Mouse (Mus musculus) CH12.LX (cell line): ENCODE measurements around the gene Tns3. TPM values are rescaled to one million over a fixed set of nuclear protein-coding genes. Genes with fewer than 3 reads are reported as not detected.

ENCODE experiments used
- DNase-seq: peaks from one replicate; pipeline ENCODE4 v3.0.0-alpha.2; 2013; ENCODE audit errors: extremely low read depth
- H3K27ac ChIP-seq: 2 replicates; pipeline ENCODE4 v1.5.1; 2012; ENCODE audit warnings: low read depth, mild to moderate bottlenecking, control low read depth, moderate library complexity; ENCODE audit not compliant: insufficient read depth
- H3K27me3 ChIP-seq: replicated peaks from 2 replicates; pipeline ENCODE3; 2012; ENCODE audit warnings: inconsistent platforms
- H3K36me3 ChIP-seq, 2 experiments: replicated peaks in 1 of 2; 2 replicates each; pipeline versions ENCODE3 to v1.6.1; 2012; ENCODE audit warnings: inconsistent platforms in 1 of 2, low read length in 1 of 2, mild to moderate bottlenecking in 1 of 2, mixed read lengths in 1 of 2, moderate library complexity in 1 of 2; ENCODE audit not compliant: control insufficient read depth in 1 of 2, insufficient read depth in 1 of 2
- H3K4me1 ChIP-seq, 2 experiments: 2 replicates each; pipeline ENCODE4 v1.6.1; 2012; ENCODE audit warnings: inconsistent platforms in 1 of 2, moderate library complexity in 1 of 2; ENCODE audit not compliant: insufficient read depth in 2 of 2, control insufficient read depth in 1 of 2
- H3K4me2 ChIP-seq: 2 replicates; pipeline ENCODE4 v1.6.1; 2012; ENCODE audit warnings: low read depth, mild to moderate bottlenecking, control low read depth; ENCODE audit not compliant: poor library complexity, insufficient read depth, severe bottlenecking
- H3K4me3 ChIP-seq, 3 experiments: fragments of 150-350 bp in 1 of 3; sonication (generic) in 1 of 3; replicated peaks in 1 of 3; 2 replicates each; pipeline versions ENCODE3 to v1.5.1; 2011 to 2012; ENCODE audit warnings: low read depth in 2 of 3, low read length in 2 of 3, mild to moderate bottlenecking in 2 of 3, moderate library complexity in 2 of 3, control low read depth in 1 of 3, improper control_type of control experiment in 1 of 3, inconsistent platforms in 1 of 3, mixed read lengths in 1 of 3; ENCODE audit not compliant: poor library complexity in 1 of 3
- H3K79me2 ChIP-seq: replicated peaks from 2 replicates; pipeline ENCODE4 v1.6.1; 2012; ENCODE audit warnings: mild to moderate bottlenecking, moderate library complexity; ENCODE audit not compliant: control insufficient read depth, poor library complexity, insufficient read depth, severe bottlenecking; ENCODE audit errors: extremely low read depth
- H3K9ac ChIP-seq: 2 replicates; pipeline ENCODE4 v1.6.1; 2012; ENCODE audit warnings: low read depth, mild to moderate bottlenecking, control low read depth, moderate library complexity; ENCODE audit not compliant: insufficient read depth
- H3K9me3 ChIP-seq: replicated peaks from 2 replicates; pipeline ENCODE3; 2012; ENCODE audit warnings: low read length, inconsistent platforms, mixed read lengths
- BHLHE40 ChIP-seq: IDR thresholded peaks from 2 replicates; pipeline ENCODE4 v1.6.1; 2011; ENCODE audit warnings: mild to moderate bottlenecking, low read depth, low read length, improper control_type of control experiment
- CHD2 ChIP-seq: IDR thresholded peaks from 2 replicates; pipeline ENCODE4 v1.6.1; 2011; ENCODE audit warnings: low read length, improper control_type of control experiment
- CTCF ChIP-seq, 2 experiments: IDR thresholded peaks in 1 of 2; conservative IDR thresholded peaks in 1 of 2; 2 replicates each; pipeline ENCODE4 v1.5.1; 2011 to 2012; ENCODE audit warnings: low read depth in 2 of 2, low read length in 2 of 2, improper control_type of control experiment in 1 of 2, inconsistent platforms in 1 of 2, mild to moderate bottlenecking in 1 of 2, moderate library complexity in 1 of 2
- E2F4 ChIP-seq: IDR thresholded peaks from 2 replicates; pipeline ENCODE4 v1.6.1; 2011; ENCODE audit warnings: low read depth, low read length, improper control_type of control experiment; ENCODE audit not compliant: insufficient replicate concordance
- ELF1 ChIP-seq: IDR thresholded peaks from 2 replicates; pipeline ENCODE4 v1.6.1; 2014; ENCODE audit warnings: low read depth, mild to moderate bottlenecking, inconsistent platforms, low read length, improper control_type of control experiment
- EP300 ChIP-seq: IDR thresholded peaks from 2 replicates; pipeline ENCODE4 v1.6.1; 2011; ENCODE audit warnings: low read length, improper control_type of control experiment
- ETS1 ChIP-seq: conservative IDR thresholded peaks from 2 replicates; pipeline ENCODE4 v1.6.1; 2012; ENCODE audit warnings: low read depth, mild to moderate bottlenecking, inconsistent platforms, low read length, improper control_type of control experiment, moderate library complexity
- GABPA ChIP-seq: IDR thresholded peaks from 2 replicates; pipeline ENCODE4 v1.6.1; 2012; ENCODE audit warnings: low read depth, low read length, improper control_type of control experiment, inconsistent platforms; ENCODE audit not compliant: insufficient replicate concordance
- HCFC1 ChIP-seq: IDR thresholded peaks from 2 replicates; pipeline ENCODE4 v1.6.1; 2012; ENCODE audit warnings: low read depth, mild to moderate bottlenecking, inconsistent platforms, low read length, improper control_type of control experiment
- IRF4 ChIP-seq: IDR thresholded peaks from 2 replicates; pipeline ENCODE4 v1.6.1; 2014; ENCODE audit warnings: low read depth, mild to moderate bottlenecking, inconsistent platforms, low read length, improper control_type of control experiment
- JUND ChIP-seq: conservative IDR thresholded peaks from 2 replicates; pipeline ENCODE4 v1.6.1; 2011; ENCODE audit warnings: low read depth, low read length, improper control_type of control experiment
- KAT2A ChIP-seq: IDR thresholded peaks from 2 replicates; pipeline ENCODE4 v1.6.1; 2012; ENCODE audit warnings: low read length, improper control_type of control experiment, inconsistent platforms; ENCODE audit not compliant: insufficient replicate concordance
- MAX ChIP-seq: IDR thresholded peaks from 2 replicates; pipeline ENCODE4 v1.6.1; 2011; ENCODE audit warnings: low read length, improper control_type of control experiment
- MEF2A ChIP-seq: IDR thresholded peaks from 2 replicates; pipeline ENCODE4 v1.6.1; 2014; ENCODE audit warnings: low read depth, mild to moderate bottlenecking, inconsistent platforms, low read length, improper control_type of control experiment, borderline replicate concordance
- MXI1 ChIP-seq: IDR thresholded peaks from 2 replicates; pipeline ENCODE4 v1.6.1; 2011; ENCODE audit warnings: mild to moderate bottlenecking, low read depth, low read length, improper control_type of control experiment
- MYC ChIP-seq: IDR thresholded peaks from 2 replicates; pipeline ENCODE4 v1.6.1; 2011; ENCODE audit warnings: low read depth, mild to moderate bottlenecking, improper control_type of control experiment, low read length
- NELFE ChIP-seq: IDR thresholded peaks from 2 replicates; pipeline ENCODE4 v1.6.1; 2011; ENCODE audit warnings: low read depth, low read length, improper control_type of control experiment
- NRF1 ChIP-seq: IDR thresholded peaks from 2 replicates; pipeline ENCODE4 v1.6.1; 2014; ENCODE audit warnings: low read depth, mild to moderate bottlenecking, inconsistent platforms, low read length, improper control_type of control experiment, moderate library complexity
- PAX5 ChIP-seq: IDR thresholded peaks from 2 replicates; pipeline ENCODE4 v1.6.1; 2012; ENCODE audit warnings: low read length, inconsistent platforms, mixed read lengths
- POLR2A ChIP-seq: IDR thresholded peaks from 2 replicates; pipeline ENCODE4 v1.6.1; 2011; ENCODE audit warnings: low read depth, mild to moderate bottlenecking, improper control_type of control experiment, low read length
- POLR2AphosphoS2 ChIP-seq: IDR thresholded peaks from 2 replicates; pipeline ENCODE4 v1.6.1; 2011; ENCODE audit warnings: low read depth, low read length, improper control_type of control experiment
- RAD21 ChIP-seq: IDR thresholded peaks from 2 replicates; pipeline ENCODE4 v1.6.1; 2011; ENCODE audit warnings: low read depth, mild to moderate bottlenecking, low read length, improper control_type of control experiment, moderate library complexity
- RCOR1 ChIP-seq: conservative IDR thresholded peaks from 2 replicates; pipeline ENCODE4 v1.6.1; 2012; ENCODE audit warnings: low read depth, mild to moderate bottlenecking, inconsistent platforms, low read length, improper control_type of control experiment
- SIN3A ChIP-seq: IDR thresholded peaks from 2 replicates; pipeline ENCODE4 v1.6.1; 2012; ENCODE audit warnings: low read length, improper control_type of control experiment, inconsistent platforms
- TCF12 ChIP-seq: IDR thresholded peaks from 2 replicates; pipeline ENCODE4 v1.6.1; 2014; ENCODE audit warnings: low read depth, mild to moderate bottlenecking, inconsistent platforms, low read length, improper control_type of control experiment
- UBTF ChIP-seq: IDR thresholded peaks from 2 replicates; pipeline ENCODE4 v1.6.1; 2012; ENCODE audit warnings: low read depth, mild to moderate bottlenecking, inconsistent platforms, low read length, improper control_type of control experiment, moderate library complexity
- USF1 ChIP-seq: IDR thresholded peaks from 2 replicates; pipeline ENCODE4 v1.6.1; 2014; ENCODE audit warnings: low read depth, mild to moderate bottlenecking, inconsistent platforms, low read length, improper control_type of control experiment
- ZKSCAN1 ChIP-seq: IDR thresholded peaks from 2 replicates; pipeline ENCODE4 v1.6.1; 2012; ENCODE audit warnings: low read depth, inconsistent platforms, low read length, improper control_type of control experiment, borderline replicate concordance
- ZMIZ1 ChIP-seq: IDR thresholded peaks from 2 replicates; pipeline ENCODE4 v1.6.1; 2012; ENCODE audit warnings: low read depth, mild to moderate bottlenecking, inconsistent platforms, low read length, improper control_type of control experiment
- ZNF384 ChIP-seq: IDR thresholded peaks from 2 replicates; pipeline ENCODE4 v1.6.1; 2012; ENCODE audit warnings: low read depth, low read length, improper control_type of control experiment, inconsistent platforms
- dilution Hi-C: fragments of 300-500 bp; cut with MboI; formaldehyde crosslinking; loops from 2 replicates; pipeline ENCODE4 v1.14.3; 2020; ENCODE audit warnings: low sequenced_read_pairs; ENCODE audit not compliant: extremely low pct_unique_long_range_greater_than_20kb, extremely low pct_ligation_motif_present
- in situ Hi-C: fragments of 300-500 bp; cut with MboI; formaldehyde crosslinking; loops from 3 replicates; pipeline ENCODE4 v1.14.3; 2019; ENCODE audit warnings: low sequenced_read_pairs, low pct_ligation_motif_present, low pct_unique_long_range_greater_than_20kb, mixed read lengths
- polyA plus RNA-seq: library from polyadenylated mRNA; unstranded; fragments of >175 nt; gene quantifications from 2 replicates; pipeline ENCODE4 v1.2.1, GENCODE M21; 2012; ENCODE audit warnings: low read depth; ENCODE audit not compliant: insufficient read length
- total RNA-seq, 2 experiments: library from RNA; depleted of rRNA; stranded (reverse); fragments of 300-350 nt in 1 of 2; fragments of >200 nt in 1 of 2; gene quantifications; 2 replicates each; pipeline ENCODE4 v1.2.3; 2012 to 2014

Tns3 gene
- total and polyA plus RNA-seq, 3 experiments: 0.03 to 1.3 (median 0.33) TPM

GRCm38 (mm10) chr11:8627156-8627555, 37.2 kb downstream of the Tns3 start:
- Histone ChIP-seq H3K4me2 (no peak overlapping the region), H3K9me3 (peaks cover 2% of the 10 kb centered on the region), H3K27ac (no peak overlapping the region), H3K4me1 (peaks cover 0 to 17% of the 10 kb centered on the region in 2 experiments; a peak in 2 of 4 replicates), H3K4me3 (no peak overlapping the region), H3K79me2 (no peaks in the 10 kb centered on the region), H3K9ac (no peak overlapping the region), H3K36me3 (no peaks in the 10 kb centered on the region), H3K27me3 (no peaks in the 10 kb centered on the region)
- in situ Hi-C loops: no loop called here
- dilution Hi-C loops: no loop called here
- no peak for TF ChIP-seq MEF2A
- TF ChIP-seq SIN3A: no peak
- no peak for TF ChIP-seq EP300
- no peak for TF ChIP-seq E2F4
- no peak for TF ChIP-seq GABPA
- TF ChIP-seq HCFC1: no peak
- TF ChIP-seq BHLHE40: no peak
- no peak for TF ChIP-seq ELF1
- TF ChIP-seq JUND: no peak
- TF ChIP-seq POLR2AphosphoS2: no peak
- no peak for TF ChIP-seq NELFE
- no peak for TF ChIP-seq NRF1
- TF ChIP-seq MXI1: no peak
- no peak for TF ChIP-seq IRF4
- TF ChIP-seq CHD2: no peak
- no peak for TF ChIP-seq CTCF (conservative IDR thresholded peaks at IDR 0.05 in 1 of 2, IDR thresholded peaks at IDR 0.05 in 1 of 2; ENCODE audit: low read depth in 2 of 2, low read length in 2 of 2)
- no peak for TF ChIP-seq RCOR1
- no peak for TF ChIP-seq KAT2A
- no peak for DNase-seq

GRCm38 (mm10) chr11:8626715-8627114, 37.6 kb downstream of the Tns3 start:
- dilution Hi-C loops: no loop called here
- peaks cover 0 to 17% of the 10 kb centered on the region in 2 experiments; a peak in 2 of 4 replicates for H3K4me1 ChIP-seq

More at GRCm38 (mm10) chr11:8626715-8627114, 37.6 kb downstream of the Tns3 start:
- Histone ChIP-seq H3K79me2 (no peaks in the 10 kb centered on the region), H3K27ac (no peak overlapping the region), H3K4me3 (no peak overlapping the region), H3K9ac (no peak overlapping the region), H3K4me2 (no peak overlapping the region), H3K9me3 (peaks cover 2% of the 10 kb centered on the region), H3K36me3 (no peaks in the 10 kb centered on the region), H3K27me3 (no peaks in the 10 kb centered on the region)
- in situ Hi-C loops: no loop called here
- DNase-seq: no peak
- TF ChIP-seq POLR2A: no peak
- no peak for TF ChIP-seq MEF2A
- TF ChIP-seq BHLHE40: no peak
- no peak for TF ChIP-seq JUND
- no peak for TF ChIP-seq NRF1
- no peak for TF ChIP-seq USF1
- no peak for TF ChIP-seq ZMIZ1
- TF ChIP-seq TCF12: no peak
- no peak for TF ChIP-seq UBTF
- no peak for TF ChIP-seq CTCF (conservative IDR thresholded peaks at IDR 0.05 in 1 of 2, IDR thresholded peaks at IDR 0.05 in 1 of 2; ENCODE audit: low read depth in 2 of 2, low read length in 2 of 2)
- no peak for TF ChIP-seq ETS1
- no peak for TF ChIP-seq RAD21
- TF ChIP-seq ZKSCAN1: no peak
- no peak for TF ChIP-seq ZNF384
- no peak for TF ChIP-seq MYC
- TF ChIP-seq PAX5: no peak
- no peak for TF ChIP-seq EP300
- no peak for TF ChIP-seq E2F4
- no peak for TF ChIP-seq MAX
